Mouse (Mus musculus) heart, embryonic 10.5 days (tissue): ENCODE results near the gene Abhd11. TPM values are rescaled to one million over a fixed set of nuclear protein-coding genes. Genes with fewer than 3 reads are reported as not detected.
"Not testable (repeated sequence)": the region's sequence is repeated elsewhere in the genome, so short reads cannot be mapped to it uniquely, and the experiment has no call there.

Source experiments
- DNase-seq: peaks from one replicate; pipeline ENCODE4 v3.0.0-alpha.2; 2017; ENCODE audit warnings: low spot score
- H3K27ac ChIP-seq: fragments of 300-500 bp; sonication (generic); 2 replicates; pipeline ENCODE4 v1.5.1; 2016; ENCODE audit warnings: mild to moderate bottlenecking
- H3K27me3 ChIP-seq: fragments of 300-500 bp; sonication (generic); 2 replicates; pipeline ENCODE4 v1.6.1; 2016; ENCODE audit warnings: mild to moderate bottlenecking; ENCODE audit not compliant: poor library complexity, insufficient read depth, severe bottlenecking
- H3K36me3 ChIP-seq: fragments of 300-500 bp; sonication (generic); 2 replicates; pipeline ENCODE4 v1.6.1; 2016; ENCODE audit warnings: mild to moderate bottlenecking, moderate library complexity
- H3K4me1 ChIP-seq: fragments of 300-500 bp; sonication (generic); 2 replicates; pipeline ENCODE4 v1.6.1; 2016; ENCODE audit warnings: mild to moderate bottlenecking
- H3K4me3 ChIP-seq: fragments of 300-500 bp; sonication (generic); 2 replicates; pipeline ENCODE4 v1.5.1; 2016; ENCODE audit warnings: mild to moderate bottlenecking, moderate library complexity
- H3K9me3 ChIP-seq: fragments of 300-500 bp; sonication (generic); 2 replicates; pipeline ENCODE4 v1.6.1; 2016; ENCODE audit warnings: mild to moderate bottlenecking, moderate library complexity
- WGBS: fragments of 180-500 bp; shearing (Covaris S2); methylation state at CpG from one replicate; pipeline ENCODE4 v1.1.7; 2016; 5-methylcytosine and 5-hydroxymethylcytosine counted together
- polyA plus RNA-seq: library from polyadenylated mRNA; unstranded; fragments of >200 nt; fragmentation: Nextera tagmentation; extraction: Ambion mirVana; gene quantifications from 2 replicates; pipeline ENCODE4 v1.2.1, GENCODE M21; 2016

Gene Abhd11
- polyA plus RNA-seq: 57.8 and 63.7 TPM in 2 replicates

GRCm38 (mm10) chr5:135008671-135009589, at the start of gene Abhd11:
Gene Abhd11 (plus strand): TSS chr5:135009152.
- 0 out of 2 replicates have a peak, but pooled peaks cover 6% of the 10 kb centered on the region for H3K27me3 ChIP-seq
- under 1% methylated on average over 52 of the region's 52 CpGs for WGBS
- H3K4me3 ChIP-seq: peak within 1 kb of the TSS; percentile 75
- no peaks in the 10 kb centered on the region for H3K9me3 ChIP-seq
- H3K36me3 ChIP-seq: peaks cover 6% of the 10 kb centered on the region
- H3K4me1 ChIP-seq: peaks cover 42% of the 10 kb centered on the region
- H3K27ac ChIP-seq: peak within 1 kb of the TSS; percentile 97
- peak; percentile 100 for DNase-seq

- Histone ChIP-seq H3K9me3 (no peaks in the 10 kb centered on the region), H3K4me3 (no peak overlapping the region), H3K36me3 (no peaks in the 10 kb centered on the region), H3K27me3 (no peaks in the 10 kb centered on the region), H3K4me1 (peaks cover 21% of the 10 kb centered on the region), H3K27ac (no peak overlapping the region)
- WGBS: 71% methylated on average over 2 of the region's 2 CpGs
- no peak for DNase-seq
Measured at GRCm38 (mm10) chr5:134960430-134960829, 48.5 kb upstream of the Abhd11 start.

GRCm38 (mm10) chr5:134961519-134961918, 47.4 kb upstream of the Abhd11 start:
- Histone ChIP-seq H3K4me3 (no peak overlapping the region), H3K36me3 (no peaks in the 10 kb centered on the region), H3K9me3 (no peaks in the 10 kb centered on the region), H3K27ac (no peak overlapping the region), H3K4me1 (peaks cover 30% of the 10 kb centered on the region), H3K27me3 (peaks cover 2% of the 10 kb centered on the region)
- 90% methylated on average over 2 of the region's 2 CpGs for WGBS
- no peak for DNase-seq

GRCm38 (mm10) chr5:134963546-134963945, 45.4 kb upstream of the Abhd11 start:
- Histone ChIP-seq H3K27me3 (peaks cover 19% of the 10 kb centered on the region), H3K4me1 (peaks cover 19% of the 10 kb centered on the region), H3K4me3 (no peak overlapping the region), H3K9me3 (no peaks in the 10 kb centered on the region), H3K27ac (no peak overlapping the region), H3K36me3 (no peaks in the 10 kb centered on the region)
- WGBS: 20% methylated on average over 5 of the region's 5 CpGs
- no peak for DNase-seq

GRCm38 (mm10) chr5:134964655-134965054, 44.3 kb upstream of the Abhd11 start:
- not testable (repeated sequence) for H3K27ac ChIP-seq, H3K9me3 ChIP-seq, H3K36me3 ChIP-seq, H3K4me3 ChIP-seq, DNase-seq
- Histone ChIP-seq H3K27me3 (peaks cover 23% of the 10 kb centered on the region), H3K4me1 (peaks cover 16% of the 10 kb centered on the region)

GRCm38 (mm10) chr5:134965473-134965851, 43.5 kb upstream of the Abhd11 start:
- no peaks in the 10 kb centered on the region for H3K9me3 ChIP-seq
- H3K27ac ChIP-seq: no peak overlapping the region
- WGBS: 5% methylated on average over 10 of the region's 10 CpGs
- peaks cover 23% of the 10 kb centered on the region for H3K27me3 ChIP-seq
- peaks cover 16% of the 10 kb centered on the region for H3K4me1 ChIP-seq
- no peak for DNase-seq
- H3K4me3 ChIP-seq: peak overlapping the region; percentile 52
- no peaks in the 10 kb centered on the region for H3K36me3 ChIP-seq

- H3K4me1 ChIP-seq: peaks cover 16% of the 10 kb centered on the region
- no peak overlapping the region for H3K27ac ChIP-seq
- peak; percentile 86 for DNase-seq
- 4% methylated on average over 33 of the region's 33 CpGs for WGBS
- H3K4me3 ChIP-seq: peak overlapping the region; percentile 52
- no peaks in the 10 kb centered on the region for H3K36me3 ChIP-seq
- H3K9me3 ChIP-seq: no peaks in the 10 kb centered on the region
- H3K27me3 ChIP-seq: peaks cover 23% of the 10 kb centered on the region
Measured at GRCm38 (mm10) chr5:134965852-134966821, 42.8 kb upstream of the Abhd11 start.

GRCm38 (mm10) chr5:134967164-134967944, 41.6 kb upstream of the Abhd11 start:
- DNase-seq: no peak
- WGBS: 60% methylated on average over 20 of the region's 20 CpGs
- no peak overlapping the region for H3K27ac ChIP-seq
- no peaks in the 10 kb centered on the region for H3K9me3 ChIP-seq
- H3K4me3 ChIP-seq: no peak overlapping the region
- H3K4me1 ChIP-seq: peaks cover 16% of the 10 kb centered on the region
- H3K27me3 ChIP-seq: peaks cover 23% of the 10 kb centered on the region
- H3K36me3 ChIP-seq: no peaks in the 10 kb centered on the region

- H3K36me3 ChIP-seq: no peaks in the 10 kb centered on the region
- peaks cover 23% of the 10 kb centered on the region for H3K27me3 ChIP-seq
- no peak for DNase-seq
- H3K4me3 ChIP-seq: no peak overlapping the region
- H3K4me1 ChIP-seq: peaks cover 21% of the 10 kb centered on the region
- no peaks in the 10 kb centered on the region for H3K9me3 ChIP-seq
- no peak overlapping the region for H3K27ac ChIP-seq
- 54% methylated on average over 8 of the region's 8 CpGs for WGBS
Measured at GRCm38 (mm10) chr5:134970671-134971070, 38.3 kb upstream of the Abhd11 start.

- Histone ChIP-seq H3K27me3 (peaks cover 6% of the 10 kb centered on the region; the same call in 1 of the 2 replicates), H3K27ac (no peak overlapping the region), H3K4me3 (no peak overlapping the region), H3K4me1 (peaks cover 16% of the 10 kb centered on the region), H3K36me3 (no peaks in the 10 kb centered on the region), H3K9me3 (no peaks in the 10 kb centered on the region)
- DNase-seq: no peak
Measured at GRCm38 (mm10) chr5:134973081-134973480, 35.9 kb upstream of the Abhd11 start.

GRCm38 (mm10) chr5:134973526-134973925, 35.4 kb upstream of the Abhd11 start:
- Histone ChIP-seq H3K4me1 (peaks cover 16% of the 10 kb centered on the region), H3K36me3 (no peaks in the 10 kb centered on the region), H3K9me3 (no peaks in the 10 kb centered on the region), H3K27me3 (peaks cover 4% of the 10 kb centered on the region; the same call in 1 of the 2 replicates), H3K4me3 (no peak overlapping the region), H3K27ac (no peak overlapping the region)
- WGBS: 79% methylated on average over 7 of the region's 7 CpGs
- no peak for DNase-seq

- Histone ChIP-seq H3K27ac (peak overlapping the region; percentile 42; the same call in 1 of the 2 replicates), H3K9me3 (no peaks in the 10 kb centered on the region), H3K27me3 (no peaks in the 10 kb centered on the region), H3K4me3 (no peak overlapping the region), H3K4me1 (peaks cover 16% of the 10 kb centered on the region), H3K36me3 (no peaks in the 10 kb centered on the region)
- WGBS: 8% methylated on average over 7 of the region's 7 CpGs
- no peak for DNase-seq
Measured at GRCm38 (mm10) chr5:134974294-134974693, 34.7 kb upstream of the Abhd11 start.
